Mouse (Mus musculus): ENCODE results near the gene Rpl18.

DNA sequence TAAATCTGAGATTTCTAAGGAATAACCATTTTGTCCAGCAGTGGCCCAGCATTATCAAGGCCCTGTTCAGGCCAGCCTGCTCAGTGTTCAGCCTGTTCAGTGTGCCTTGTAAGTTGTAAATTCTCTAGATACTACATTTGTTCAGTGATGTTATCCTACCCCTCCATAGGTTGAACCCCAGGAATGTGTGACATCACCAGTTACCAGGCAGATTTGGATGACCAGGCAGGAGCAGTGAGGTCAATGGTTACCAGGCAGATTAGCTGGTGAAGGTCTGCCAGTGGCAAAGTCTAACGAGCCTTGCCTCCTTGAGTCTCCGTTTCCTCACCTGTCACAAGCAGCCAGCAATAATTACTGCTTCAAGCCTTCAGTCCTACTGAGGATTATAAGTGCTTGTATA lies 29.1 kb downstream of the Rpl18 start:
- TF ChIP-seq CTCF (IDR thresholded peaks at IDR 0.05; ENCODE audit: low read depth) (no peak), EP300 (optimal IDR thresholded peaks at IDR 0.05) (no peak)

Measured in stomach, postnatal 0 days (tissue).